Mouse (Mus musculus): ENCODE measurements around the gene Tomm20. TPM values are rescaled to one million over a fixed set of nuclear protein-coding genes. Genes with fewer than 3 reads are reported as not detected.

The Tomm20 gene
- 158 and 175 TPM in 2 replicates for polyA plus RNA-seq (2015; fragmentation: Nextera tagmentation; extraction: Ambion mirVana)

GRCm38 (mm10) chr8:126945730-126946163 is at the start of gene Tomm20:
Gene Tomm20 (minus strand): TSS chr8:126945844.
- H3K9ac ChIP-seq (ENCODE audit: low read length) = peak within 1 kb of the TSS; percentile 87
- H3K27me3 ChIP-seq (ENCODE audit: control insufficient read depth, insufficient read depth, low read length) = no peaks in the 10 kb centered on the region
- 0 out of 2 replicates have a peak, but pooled peaks cover 3% of the 10 kb centered on the region for H3K4me1 ChIP-seq (replicated peaks; ENCODE audit: control insufficient read depth, insufficient read depth)
- TF ChIP-seq CTCF (IDR thresholded peaks at IDR 0.05; ENCODE audit: low read depth) (no peak), EP300 (optimal IDR thresholded peaks at IDR 0.05) (peak; percentile 23)
- H3K4me2 ChIP-seq (replicated peaks; ENCODE audit: low read depth) = peak within 1 kb of the TSS; percentile 82
- H3K4me3 ChIP-seq (ENCODE audit: low read depth, low read length) = peak within 1 kb of the TSS; percentile 79
- DNase-seq (ENCODE audit: low spot score) (peak; percentile 98), ATAC-seq (ENCODE audit: low FRiP score, low TSS enrichment) (peak; percentile 96)
- no peaks in the 10 kb centered on the region for H3K9me3 ChIP-seq (ENCODE audit: control insufficient read depth, low read length)
- peak within 1 kb of the TSS; percentile 92 for H3K27ac ChIP-seq (replicated peaks)
- WGBS = under 1% methylated on average over 48 of the region's 48 CpGs
- H3K36me3 ChIP-seq (ENCODE audit: control insufficient read depth, insufficient read depth, low read length) = peaks cover 5% of the 10 kb centered on the region; the same call in 1 of the 2 replicates

GRCm38 (mm10) chr8:126994506-126994905 is 48.9 kb upstream of the Tomm20 start:
- ATAC-seq (ENCODE audit: low FRiP score, low TSS enrichment) (no peak), DNase-seq (ENCODE audit: low spot score) (no peak)
- Histone ChIP-seq H3K36me3 (ENCODE audit: control insufficient read depth, insufficient read depth, low read length) (no peaks in the 10 kb centered on the region), H3K9me3 (ENCODE audit: control insufficient read depth, low read length) (no peaks in the 10 kb centered on the region), H3K27ac (replicated peaks) (no peak overlapping the region), H3K27me3 (ENCODE audit: control insufficient read depth, insufficient read depth, low read length) (no peaks in the 10 kb centered on the region), H3K9ac (ENCODE audit: low read length) (no peak overlapping the region), H3K4me1 (replicated peaks; ENCODE audit: control insufficient read depth, insufficient read depth) (no peaks in the 10 kb centered on the region), H3K4me3 (ENCODE audit: low read depth, low read length) (no peak overlapping the region), H3K4me2 (replicated peaks; ENCODE audit: low read depth) (no peak overlapping the region)
- no peak for TF ChIP-seq EP300 (optimal IDR thresholded peaks at IDR 0.05)
- no peak for TF ChIP-seq CTCF (IDR thresholded peaks at IDR 0.05; ENCODE audit: low read depth)
- 61% methylated on average over 1 of the region's 1 CpGs for WGBS

- H3K27ac ChIP-seq (replicated peaks) = no peak overlapping the region
- H3K9me3 ChIP-seq (ENCODE audit: control insufficient read depth, low read length) = no peaks in the 10 kb centered on the region
- H3K27me3 ChIP-seq (ENCODE audit: control insufficient read depth, insufficient read depth, low read length) = no peaks in the 10 kb centered on the region
- H3K4me2 ChIP-seq (replicated peaks; ENCODE audit: low read depth) = no peak overlapping the region
- H3K4me1 ChIP-seq (replicated peaks; ENCODE audit: control insufficient read depth, insufficient read depth) = no peaks in the 10 kb centered on the region
- no peak overlapping the region for H3K4me3 ChIP-seq (ENCODE audit: low read depth, low read length)
- TF ChIP-seq EP300 (optimal IDR thresholded peaks at IDR 0.05) = no peak
- TF ChIP-seq CTCF (IDR thresholded peaks at IDR 0.05; ENCODE audit: low read depth) = peak; percentile 58
- WGBS = 74% methylated on average over 5 of the region's 5 CpGs
- ATAC-seq (ENCODE audit: low FRiP score, low TSS enrichment) (no peak), DNase-seq (ENCODE audit: low spot score) (no peak)
- no peak overlapping the region for H3K9ac ChIP-seq (ENCODE audit: low read length)
- no peaks in the 10 kb centered on the region for H3K36me3 ChIP-seq (ENCODE audit: control insufficient read depth, insufficient read depth, low read length)
Observed at GRCm38 (mm10) chr8:126989363-126990153, 43.9 kb upstream of the Tomm20 start.

GRCm38 (mm10) chr8:126988346-126989006 is 42.8 kb upstream of the Tomm20 start:
- H3K27me3 ChIP-seq (ENCODE audit: control insufficient read depth, insufficient read depth, low read length) = no peaks in the 10 kb centered on the region
- no peaks in the 10 kb centered on the region for H3K36me3 ChIP-seq (ENCODE audit: control insufficient read depth, insufficient read depth, low read length)
- no peaks in the 10 kb centered on the region for H3K9me3 ChIP-seq (ENCODE audit: control insufficient read depth, low read length)
- DNase-seq (ENCODE audit: low spot score) (no peak), ATAC-seq (ENCODE audit: low FRiP score, low TSS enrichment) (no peak)
- H3K4me1 ChIP-seq (replicated peaks; ENCODE audit: control insufficient read depth, insufficient read depth) = no peaks in the 10 kb centered on the region
- H3K4me3 ChIP-seq (ENCODE audit: low read depth, low read length) = no peak overlapping the region
- H3K9ac ChIP-seq (ENCODE audit: low read length) = no peak overlapping the region
- H3K4me2 ChIP-seq (replicated peaks; ENCODE audit: low read depth) = no peak overlapping the region
- TF ChIP-seq EP300 (optimal IDR thresholded peaks at IDR 0.05) = no peak
- peak; percentile 34 for TF ChIP-seq CTCF (IDR thresholded peaks at IDR 0.05; ENCODE audit: low read depth)
- no peak overlapping the region for H3K27ac ChIP-seq (replicated peaks)
- WGBS = 56% methylated on average over 16 of the region's 16 CpGs

GRCm38 (mm10) chr8:126986495-126986894 is 40.9 kb upstream of the Tomm20 start:
- DNase-seq (ENCODE audit: low spot score) (peak; percentile 89), ATAC-seq (ENCODE audit: low FRiP score, low TSS enrichment) (peak; percentile 70)
- Histone ChIP-seq H3K9ac (ENCODE audit: low read length) (no peak overlapping the region), H3K27me3 (ENCODE audit: control insufficient read depth, insufficient read depth, low read length) (no peaks in the 10 kb centered on the region), H3K4me1 (replicated peaks; ENCODE audit: control insufficient read depth, insufficient read depth) (no peaks in the 10 kb centered on the region), H3K4me3 (ENCODE audit: low read depth, low read length) (no peak overlapping the region), H3K27ac (replicated peaks) (no peak overlapping the region), H3K36me3 (ENCODE audit: control insufficient read depth, insufficient read depth, low read length) (no peaks in the 10 kb centered on the region), H3K9me3 (ENCODE audit: control insufficient read depth, low read length) (no peaks in the 10 kb centered on the region), H3K4me2 (replicated peaks; ENCODE audit: low read depth) (no peak overlapping the region)
- TF ChIP-seq CTCF (IDR thresholded peaks at IDR 0.05; ENCODE audit: low read depth) (peak; percentile 100), EP300 (optimal IDR thresholded peaks at IDR 0.05) (no peak)
- WGBS = under 1% methylated on average over 12 of the region's 12 CpGs
